ENCODE assay signal across 10 mouse cellular contexts in the genomic region with DNA sequence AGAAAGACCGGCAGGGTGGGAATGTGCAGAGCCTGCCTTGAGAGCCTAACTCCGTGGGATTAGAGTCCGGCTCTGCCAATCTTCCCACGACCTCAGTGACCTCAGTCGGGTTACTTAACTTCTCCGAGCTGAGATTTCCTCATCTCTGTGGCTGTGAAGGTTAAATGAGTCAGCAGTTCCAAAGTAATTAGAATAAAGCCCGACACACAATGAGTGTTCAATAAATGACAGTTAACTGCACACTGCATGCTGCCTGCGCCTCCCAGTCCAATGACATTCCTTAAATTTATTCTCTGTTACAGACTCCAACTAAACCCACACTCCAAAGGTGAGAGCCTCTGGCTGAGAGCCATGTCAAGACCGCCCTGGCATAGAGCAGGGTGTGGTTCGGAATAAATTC. TPM values are rescaled to one million over a fixed set of nuclear protein-coding genes. Genes with fewer than 3 reads are reported as not detected.
DNase-seq lines count a peak whose midpoint lies in the region; TF ChIP-seq lines count a peak whose summit lies in the region.
"Had no signal": no experiment of that assay in that cellular context is flagged by ENCODE, and none has a peak within 500 bp of the region (broad histone marks: within the 10 kb centered on the region; RNA-seq: fewer than 3 reads in every experiment).

No protein-coding gene starts in this region.

- DNase-seq in embryo, embryonic 11 days: peak; percentile 10
- no peak for DNase-seq in embryo, embryonic 9.5 days (ENCODE audit: extremely low spot score)
- peak; percentile 52 for DNase-seq in adrenal gland, postnatal 10 days
- peak; percentile 70 for DNase-seq in kidney, postnatal 14 days
- DNase-seq in lung, postnatal 4 days: peak; percentile 34 to 58
- no peak for DNase-seq in heart, adult 2 months
- no peak for DNase-seq in heart, adult 11 months
- no peak for DNase-seq in embryonic facial prominence, embryonic 10.5 days (ENCODE audit: low spot score)

- H3K27me3 ChIP-seq in heart, adult 2 months (ENCODE audit: control insufficient read depth, insufficient read depth, low read length): no peaks in the 10 kb centered on the region
- H3K27me3 ChIP-seq in embryonic facial prominence, embryonic 10.5 days (replicated peaks; ENCODE audit: low read depth, poor library complexity, severe bottlenecking): no peaks in the 10 kb centered on the region
- H3K27me3 ChIP-seq: heart, embryonic 15.5 days; midbrain, embryonic 13.5 days had no signal

- H3K4me1 ChIP-seq in heart, adult 2 months (ENCODE audit: control insufficient read depth, insufficient read depth, low read length): no peaks in the 10 kb centered on the region
- H3K4me1 ChIP-seq in embryonic facial prominence, embryonic 10.5 days: no peaks in the 10 kb centered on the region; the same call in 1 of the 2 replicates
- H3K4me1 ChIP-seq: heart, embryonic 15.5 days; midbrain, embryonic 13.5 days had no signal

- no peak for TF ChIP-seq EP300 in heart, adult 2 months (IDR thresholded peaks at IDR 0.05; ENCODE audit: insufficient read depth, low read depth, low read length)

- no peaks in the 10 kb centered on the region for H3K79me2 ChIP-seq in heart, adult 2 months (replicated peaks; ENCODE audit: control insufficient read depth, insufficient read depth, low read length)

- no peak overlapping the region for H3K27ac ChIP-seq in heart, adult 2 months
- no peak overlapping the region for H3K27ac ChIP-seq in embryonic facial prominence, embryonic 10.5 days (replicated peaks)
- H3K27ac ChIP-seq: heart, embryonic 15.5 days; midbrain, embryonic 13.5 days had no signal

- no peaks in the 10 kb centered on the region for H3K9me3 ChIP-seq in embryonic facial prominence, embryonic 10.5 days
- H3K9me3 ChIP-seq: heart, embryonic 15.5 days; midbrain, embryonic 13.5 days had no signal

- H3K9ac ChIP-seq in heart, adult 2 months (ENCODE audit: low read depth, low read length): no peak overlapping the region
- H3K9ac ChIP-seq: heart, embryonic 15.5 days; midbrain, embryonic 13.5 days had no signal

- H3K36me3 ChIP-seq in heart, adult 2 months (ENCODE audit: control insufficient read depth, insufficient read depth, low read length): no peaks in the 10 kb centered on the region
- no peaks in the 10 kb centered on the region for H3K36me3 ChIP-seq in embryonic facial prominence, embryonic 10.5 days (replicated peaks)
- H3K36me3 ChIP-seq: heart, embryonic 15.5 days; midbrain, embryonic 13.5 days had no signal

- TF ChIP-seq POLR2A in heart, adult 2 months (IDR thresholded peaks at IDR 0.05; ENCODE audit: insufficient read depth, low read depth, low read length): no peak

- H3K4me3 ChIP-seq in heart, adult 2 months: no peak overlapping the region
- no peak overlapping the region for H3K4me3 ChIP-seq in embryonic facial prominence, embryonic 10.5 days
- H3K4me3 ChIP-seq: heart, embryonic 15.5 days; midbrain, embryonic 13.5 days had no signal

- no peak for TF ChIP-seq CTCF in heart, adult 2 months (IDR thresholded peaks at IDR 0.05)

- WGBS in heart, adult 2 months: 62% methylated on average over 10 of the region's 10 CpGs
- 64% methylated on average over 10 of the region's 10 CpGs for WGBS in embryonic facial prominence, embryonic 10.5 days

- intact Hi-C loops in heart, adult 2 months (cut with DNase I): no loop called here

RNA-seq across cellular contexts. Expression of gene Gss, which starts 7.1 kb away (rescaled TPM):
- 10 to 100 TPM; 41.4 to 48.1 TPM for total RNA-seq in adrenal gland, postnatal 10 days (2021)
- total RNA-seq in heart, adult 2 months (2021): 10 to 100 TPM; 13.0 to 14.0 TPM
- polyA plus RNA-seq in heart, adult 2 months (2012; rRNA removed): 14.0 and 15.3 TPM in 2 replicates
- 20.2 and 22.9 TPM in 2 replicates for polyA plus RNA-seq in embryonic facial prominence, embryonic 10.5 days (2016; fragmentation: Nextera tagmentation; extraction: Ambion mirVana)

RNA-seq across cellular contexts. Expression of gene Myh7b, which starts 25.5 kb away (rescaled TPM):
- total RNA-seq in adrenal gland, postnatal 10 days (2021): 1 to 10 TPM in 1 of 2 experiments, under 1 TPM in 1; 0.33 to 1.1 TPM
- 10 to 100 TPM; 28.6 to 43.2 TPM for total RNA-seq in heart, adult 2 months (2021)
- polyA plus RNA-seq in heart, adult 2 months (2012; rRNA removed): 38.2 and 41.6 TPM in 2 replicates
- polyA plus RNA-seq in embryonic facial prominence, embryonic 10.5 days (2016; fragmentation: Nextera tagmentation; extraction: Ambion mirVana): 0.75 and 0.77 TPM in 2 replicates

Comparison
In these comparisons a context has a peak if more than half of its experiments do, and no peak if none do; other contexts are left out.
1. DNase-seq: peak in embryo, embryonic 11 days (single experiment), adrenal gland, postnatal 10 days (single experiment), kidney, postnatal 14 days (single experiment) and lung, postnatal 4 days (2 of 2); none in embryo, embryonic 9.5 days (single experiment), heart, adult 2 months (0 of 2), heart, adult 11 months (single experiment) and embryonic facial prominence, embryonic 10.5 days (single experiment).
2. RNA of gene Myh7b, which starts 25.5 kb away (total RNA-seq): 28.6 to 43.2 TPM in heart, adult 2 months; 0.33 to 1.1 TPM in adrenal gland, postnatal 10 days; every median in the first group is over 10 times any median in the second.